Mouse (Mus musculus): ENCODE data around the gene Fahd1. TPM values are rescaled to one million over a fixed set of nuclear protein-coding genes. Genes with fewer than 3 reads are reported as not detected.
A peak's percentile ranks its signal among the peaks of the same experiment; 100 is the strongest.

Gene Fahd1
- 8.0 and 8.2 TPM in 2 replicates for total RNA-seq (2012; rRNA removed)
- 6.3 and 7.3 TPM in 2 replicates for total RNA-seq (2014; rRNA removed)
- polyA plus RNA-seq (2012; ENCODE audit: insufficient read length, low read depth), result 5.2 and 5.8 TPM in 2 replicates

- H3K36me3 ChIP-seq (replicated peaks in 1 of 2; ENCODE audit: control insufficient read depth in 1 of 2, insufficient read depth in 1 of 2, low read length in 1 of 2), result peaks cover 11 to 20% of the 10 kb centered on the region in 2 experiments
- H3K9me3 ChIP-seq (replicated peaks; ENCODE audit: low read length), result no peaks in the 10 kb centered on the region
- peak; percentile 99 for DNase-seq (ENCODE audit: extremely low read depth)
- dilution Hi-C loops (cut with MboI; ENCODE audit: extremely low pct_ligation_motif_present, extremely low pct_unique_long_range_greater_than_20kb, low sequenced_read_pairs), result no loop called here
- peak within 1 kb of the TSS; percentile 59 for H3K4me2 ChIP-seq (ENCODE audit: insufficient read depth, low read depth, poor library complexity, severe bottlenecking)
- no peaks in the 10 kb centered on the region for H3K79me2 ChIP-seq (replicated peaks; ENCODE audit: control insufficient read depth, extremely low read depth, insufficient read depth, poor library complexity, severe bottlenecking)
- peaks cover 10% of the 10 kb centered on the region for H3K27me3 ChIP-seq (replicated peaks)
- peaks cover under 1 to 24% of the 10 kb centered on the region in 2 experiments; a peak in 3 of 4 replicates for H3K4me1 ChIP-seq (ENCODE audit: control insufficient read depth in 1 of 2, insufficient read depth in 2 of 2)
- in situ Hi-C loops (cut with MboI; ENCODE audit: low pct_ligation_motif_present, low pct_unique_long_range_greater_than_20kb, low sequenced_read_pairs), result loop anchor here (5.0 kb wide), 1 partner anchor 37 kb away; the partner anchor contains the start of genes Nubp2 and Spsb3
- H3K27ac ChIP-seq (ENCODE audit: insufficient read depth, low read depth), result peak within 1 kb of the TSS; percentile 62
- peak within 1 kb of the TSS; percentile 60 for H3K9ac ChIP-seq (ENCODE audit: insufficient read depth, low read depth)
- peak; percentile 49; the same call in 1 of the 2 replicates for TF ChIP-seq UBTF (IDR thresholded peaks at IDR 0.05; ENCODE audit: low read depth, low read length)
- TF ChIP-seq TCF12 (IDR thresholded peaks at IDR 0.05; ENCODE audit: low read depth, low read length), result peak; percentile 38
- TF ChIP-seq NELFE (IDR thresholded peaks at IDR 0.05; ENCODE audit: low read depth, low read length), result peak; percentile 66
- no peak for TF ChIP-seq E2F4 (IDR thresholded peaks at IDR 0.05; ENCODE audit: insufficient replicate concordance, low read depth, low read length)
- no peak for TF ChIP-seq PAX5 (IDR thresholded peaks at IDR 0.05; ENCODE audit: low read length)
- TF ChIP-seq POLR2A (IDR thresholded peaks at IDR 0.05; ENCODE audit: low read depth, low read length), result peak; percentile 87
- TF ChIP-seq USF2 (conservative IDR thresholded peaks at IDR 0.05; ENCODE audit: low read depth, low read length), result peak; percentile 87
- TF ChIP-seq ZNF384 (IDR thresholded peaks at IDR 0.05; ENCODE audit: low read depth, low read length), result no peak
- peak; percentile 53; the same call in 1 of the 2 replicates for TF ChIP-seq POLR2AphosphoS2 (IDR thresholded peaks at IDR 0.05; ENCODE audit: low read depth, low read length)
- no peak for TF ChIP-seq ZKSCAN1 (IDR thresholded peaks at IDR 0.05; ENCODE audit: borderline replicate concordance, low read depth, low read length)
- peak; percentile 81 for TF ChIP-seq BHLHE40 (IDR thresholded peaks at IDR 0.05; ENCODE audit: low read depth, low read length)
- peak; percentile 49; the same call in 1 of the 2 replicates for TF ChIP-seq KAT2A (IDR thresholded peaks at IDR 0.05; ENCODE audit: insufficient replicate concordance, low read length)
- TF ChIP-seq CHD1 (IDR thresholded peaks at IDR 0.05; ENCODE audit: low read depth, low read length), result no peak
- no peak for TF ChIP-seq JUND (conservative IDR thresholded peaks at IDR 0.05; ENCODE audit: low read depth, low read length)
- TF ChIP-seq ETS1 (conservative IDR thresholded peaks at IDR 0.05; ENCODE audit: low read depth, low read length), result no peak
- peak; percentile 40; the same call in 1 of the 2 replicates for TF ChIP-seq NRF1 (IDR thresholded peaks at IDR 0.05; ENCODE audit: low read depth, low read length)
- TF ChIP-seq ZC3H11A (IDR thresholded peaks at IDR 0.05; ENCODE audit: low read depth, low read length), result no peak
- TF ChIP-seq RAD21 (IDR thresholded peaks at IDR 0.05; ENCODE audit: low read depth, low read length), result no peak
- TF ChIP-seq MXI1 (IDR thresholded peaks at IDR 0.05; ENCODE audit: low read depth, low read length), result peak; percentile 63
- TF ChIP-seq MYC (IDR thresholded peaks at IDR 0.05; ENCODE audit: low read depth, low read length), result no peak
- TF ChIP-seq IRF4 (IDR thresholded peaks at IDR 0.05; ENCODE audit: low read depth, low read length), result peak; percentile 25; the same call in 1 of the 2 replicates
- no peak for TF ChIP-seq SMC3 (IDR thresholded peaks at IDR 0.05; ENCODE audit: low read depth, low read length)
- TF ChIP-seq MAX (IDR thresholded peaks at IDR 0.05; ENCODE audit: low read length), result no peak; the same call in 1 of the 2 replicates
- peak; percentile 93 for TF ChIP-seq USF1 (IDR thresholded peaks at IDR 0.05; ENCODE audit: low read depth, low read length)
- no peak for TF ChIP-seq MEF2A (IDR thresholded peaks at IDR 0.05; ENCODE audit: borderline replicate concordance, low read depth, low read length)
- TF ChIP-seq RCOR1 (conservative IDR thresholded peaks at IDR 0.05; ENCODE audit: low read depth, low read length), result no peak
- peak; percentile 79; the same call in 1 of the 2 replicates for TF ChIP-seq MAZ (IDR thresholded peaks at IDR 0.05; ENCODE audit: low read depth, low read length)
- no peak for TF ChIP-seq JUN (IDR thresholded peaks at IDR 0.05; ENCODE audit: insufficient read depth, low read depth, low read length)
- peak; percentile 81 for TF ChIP-seq HCFC1 (IDR thresholded peaks at IDR 0.05; ENCODE audit: low read depth, low read length)
- TF ChIP-seq TBP (conservative IDR thresholded peaks at IDR 0.05; ENCODE audit: low read depth, low read length), result no peak; the same call in 1 of the 2 replicates
- TF ChIP-seq ZMIZ1 (IDR thresholded peaks at IDR 0.05; ENCODE audit: low read depth, low read length), result peak; percentile 77; the same call in 1 of the 2 replicates
- peak within 1 kb of the TSS; percentile 74 to 83 (median 75) for H3K4me3 ChIP-seq (replicated peaks in 1 of 3; ENCODE audit: low read depth in 2 of 3, low read length in 2 of 3, poor library complexity in 1 of 3)
Observed at GRCm38 (mm10) chr17:24850065-24850772, at the start of gene Fahd1. TSS of gene Fahd1 (minus strand) at chr17:24850364.

Measured in CH12.LX (cell line).